Mouse (Mus musculus) ES-Bruce4 (cell line): ENCODE results near the gene Ap4b1. TPM values are rescaled to one million over a fixed set of nuclear protein-coding genes. Genes with fewer than 3 reads are reported as not detected.
"Not testable (repeated sequence)": the region's sequence is repeated elsewhere in the genome, so short reads cannot be mapped to it uniquely, and the experiment has no call there.

Source experiments
- H3K27ac ChIP-seq: 2 replicates; pipeline ENCODE4 v1.5.1; 2012; ENCODE audit warnings: low read length, inconsistent platforms; ENCODE audit not compliant: insufficient read depth
- H3K27me3 ChIP-seq: 2 replicates; pipeline ENCODE4 v1.6.1; 2012; ENCODE audit warnings: mild to moderate bottlenecking, low read length, inconsistent platforms; ENCODE audit not compliant: control insufficient read depth, poor library complexity, insufficient read depth, severe bottlenecking
- H3K36me3 ChIP-seq: 2 replicates; pipeline ENCODE4 v1.6.1; 2012; ENCODE audit warnings: inconsistent platforms, mild to moderate bottlenecking, low read length, moderate library complexity; ENCODE audit not compliant: control insufficient read depth, poor library complexity, insufficient read depth, severe bottlenecking
- H3K4me1 ChIP-seq: one replicate; pipeline ENCODE4 v1.8.1; 2011; ENCODE audit warnings: low read length; ENCODE audit not compliant: control insufficient read depth, insufficient read depth
- H3K4me3 ChIP-seq: 2 replicates; pipeline ENCODE4 v1.5.1; 2011; ENCODE audit warnings: low read depth, mild to moderate bottlenecking, low read length
- H3K9ac ChIP-seq: 2 replicates; pipeline ENCODE4 v1.6.1; 2012; ENCODE audit warnings: low read depth, mild to moderate bottlenecking, inconsistent platforms; ENCODE audit not compliant: poor library complexity, severe bottlenecking
- H3K9me3 ChIP-seq: replicated peaks from 2 replicates; pipeline ENCODE4 v1.6.1; 2012; ENCODE audit warnings: mild to moderate bottlenecking, low read length, inconsistent platforms; ENCODE audit not compliant: control insufficient read depth, poor library complexity, insufficient read depth, severe bottlenecking
- CTCF ChIP-seq: IDR thresholded peaks from one replicate; pipeline ENCODE4 v1.8.1; 2011; ENCODE audit warnings: low read depth, low read length
- EP300 ChIP-seq: IDR thresholded peaks from 2 replicates; pipeline ENCODE4 v1.6.1; 2011; ENCODE audit warnings: low read depth, low read length; ENCODE audit not compliant: insufficient read depth
- POLR2A ChIP-seq: IDR thresholded peaks from one replicate; pipeline ENCODE4 v1.8.1; 2011; ENCODE audit warnings: low read length; ENCODE audit not compliant: insufficient read depth
- polyA plus RNA-seq: library from polyadenylated mRNA; stranded (reverse); fragments of >200 nt; gene quantifications from 2 replicates; pipeline ENCODE4 v1.2.4, GENCODE M21; 2011; ENCODE audit warnings: low read depth; ENCODE audit not compliant: missing spikeins, insufficient read depth, insufficient read length

Gene Ap4b1
- polyA plus RNA-seq, 1 experiment: 14.6 TPM

- H3K4me3 ChIP-seq: no peak overlapping the region
- no peaks in the 10 kb centered on the region for H3K27me3 ChIP-seq
- H3K9ac ChIP-seq: no peak overlapping the region
- peaks cover 4% of the 10 kb centered on the region for H3K4me1 ChIP-seq
- no peak for TF ChIP-seq CTCF
- TF ChIP-seq POLR2A: no peak
- no peak for TF ChIP-seq EP300
- H3K9me3 ChIP-seq: no peaks in the 10 kb centered on the region
- H3K27ac ChIP-seq: peak overlapping the region; percentile 44; the same call in 1 of the 2 replicates
- no peaks in the 10 kb centered on the region for H3K36me3 ChIP-seq
Measured at GRCm38 (mm10) chr3:103787225-103787624, 22.1 kb upstream of the Ap4b1 start.

GRCm38 (mm10) chr3:103789096-103789495 is 20.2 kb upstream of the Ap4b1 start:
- no peaks in the 10 kb centered on the region for H3K9me3 ChIP-seq
- H3K36me3 ChIP-seq: no peaks in the 10 kb centered on the region
- TF ChIP-seq CTCF (no peak), EP300 (no peak), POLR2A (no peak)
- no peaks in the 10 kb centered on the region for H3K27me3 ChIP-seq
- H3K4me1 ChIP-seq: peaks cover 1% of the 10 kb centered on the region
- H3K9ac ChIP-seq: 0 out of 2 replicates have a peak overlapping the region, but pooled peaks have one; percentile 36
- no peak overlapping the region for H3K4me3 ChIP-seq
- no peak overlapping the region for H3K27ac ChIP-seq

GRCm38 (mm10) chr3:103789891-103790345 is 19.4 kb upstream of the Ap4b1 start:
- Histone ChIP-seq H3K27ac (peak overlapping the region; percentile 12), H3K4me3 (peak overlapping the region; percentile 99), H3K9me3 (no peaks in the 10 kb centered on the region), H3K9ac (peak overlapping the region; percentile 90), H3K36me3 (no peaks in the 10 kb centered on the region), H3K4me1 (peaks cover 1% of the 10 kb centered on the region), H3K27me3 (no peaks in the 10 kb centered on the region)
- TF ChIP-seq EP300 (no peak), CTCF (no peak), POLR2A (no peak)

GRCm38 (mm10) chr3:103790346-103791145 is 18.8 kb upstream of the Ap4b1 start:
- Histone ChIP-seq H3K4me3 (peak overlapping the region; percentile 99), H3K27me3 (no peaks in the 10 kb centered on the region), H3K4me1 (peaks cover 1% of the 10 kb centered on the region), H3K36me3 (no peaks in the 10 kb centered on the region), H3K9me3 (no peaks in the 10 kb centered on the region), H3K9ac (peak overlapping the region; percentile 90), H3K27ac (peak overlapping the region; percentile 12)
- TF ChIP-seq CTCF: no peak
- no peak for TF ChIP-seq EP300
- no peak for TF ChIP-seq POLR2A

GRCm38 (mm10) chr3:103791230-103792110 is 17.9 kb upstream of the Ap4b1 start, which contains the start of gene Hipk1:
TSS of gene Hipk1 (minus strand) at chr3:103791563.
- Histone ChIP-seq H3K27ac (peak within 1 kb of the TSS; percentile 20), H3K4me3 (peak within 1 kb of the TSS; percentile 99), H3K9ac (peak within 1 kb of the TSS; percentile 90), H3K36me3 (no peaks in the 10 kb centered on the region), H3K9me3 (no peaks in the 10 kb centered on the region), H3K27me3 (no peaks in the 10 kb centered on the region), H3K4me1 (peaks cover 1% of the 10 kb centered on the region)
- peak; percentile 29 for TF ChIP-seq POLR2A
- TF ChIP-seq CTCF: no peak

- H3K27me3 ChIP-seq, H3K4me1 ChIP-seq, H3K4me3 ChIP-seq, H3K36me3 ChIP-seq, H3K9me3 ChIP-seq: not testable (repeated sequence)
- Histone ChIP-seq H3K9ac (peak overlapping the region; percentile 90), H3K27ac (0 out of 2 replicates have a peak overlapping the region, but pooled peaks have one; percentile 20)
Measured at GRCm38 (mm10) chr3:103792111-103792406, 17.3 kb upstream of the Ap4b1 start.
